Mouse (Mus musculus) spleen, adult 2 months (tissue): ENCODE results near the gene Kif13a.

Experiments
- CTCF ChIP-seq: fragments of 200-500 bp; IDR thresholded peaks from 2 replicates; pipeline ENCODE4 v1.5.1; 2011; ENCODE audit warnings: mild to moderate bottlenecking, inconsistent platforms; ENCODE audit not compliant: insufficient read depth, insufficient read length, insufficient replicate concordance; ENCODE audit errors: extremely low read depth
- POLR2A ChIP-seq: fragments of 200-500 bp; IDR thresholded peaks from 2 replicates; pipeline ENCODE4 v1.6.1; 2011; ENCODE audit warnings: low read depth, low read length, inconsistent platforms

DNA sequence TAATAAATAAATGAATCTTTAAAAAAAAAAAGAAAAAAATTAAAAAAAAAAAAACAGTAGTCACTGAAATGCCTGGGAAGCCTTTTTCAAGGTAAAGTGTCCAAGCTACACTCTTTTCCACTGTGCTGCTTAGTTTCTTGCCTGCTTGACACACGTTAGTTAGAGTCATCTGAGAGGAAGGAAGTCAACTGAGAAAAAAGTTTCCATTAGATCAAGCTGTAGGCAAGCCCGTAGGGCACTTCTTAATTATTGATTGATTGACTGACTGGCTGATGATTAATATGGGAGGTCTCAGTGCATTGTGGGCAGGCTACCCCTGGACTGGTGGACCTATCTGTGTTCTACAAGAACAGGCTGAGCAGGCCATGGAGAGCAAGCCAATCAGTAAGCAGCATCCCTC lies 9.9 kb downstream of the Kif13a start:
- TF ChIP-seq CTCF (no peak), POLR2A (no peak)
